Mouse (Mus musculus) T-helper 2 cell (primary cell): ENCODE data around the gene Suclg2.

Experiments
- in situ Hi-C: fragments of 300-600 bp; cut with MboI, MseI; formaldehyde crosslinking; loops from one replicate; pipeline ENCODE4 v1.15.1; 2025; ENCODE audit warnings: high pct_unique_total_duplicates

Suclg2 gene

DNA sequence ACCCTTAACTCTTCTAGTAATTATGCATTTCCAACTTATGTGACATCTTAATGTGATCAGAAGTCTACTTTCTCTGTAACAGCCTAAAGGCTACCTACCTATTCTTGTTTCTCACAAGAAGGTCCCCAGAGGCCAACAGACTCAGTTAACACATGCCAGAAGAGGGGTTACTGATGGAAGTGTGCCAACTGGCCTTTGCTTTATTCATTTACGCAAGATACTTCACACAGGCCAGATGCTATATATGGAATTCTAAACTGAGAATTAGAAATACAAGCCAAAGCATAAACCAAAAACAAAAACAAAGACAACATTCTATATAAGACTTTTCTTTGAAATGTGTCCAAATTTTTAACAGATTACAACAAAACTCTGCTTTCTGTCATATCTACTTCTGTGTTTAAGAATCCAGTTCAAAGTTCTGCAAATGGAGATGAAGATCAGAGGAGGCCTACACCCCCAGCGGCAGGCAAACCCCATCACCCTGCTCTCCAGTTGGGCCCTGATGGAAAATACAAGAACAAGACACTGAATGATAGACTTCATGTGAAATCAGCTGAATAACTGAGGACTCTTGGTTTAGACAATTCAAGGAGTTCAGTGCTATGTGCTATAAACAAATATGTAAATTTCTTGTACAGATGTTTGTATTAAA, 155.1 kb downstream of the Suclg2 start:
- in situ Hi-C loops = no loop called here

DNA sequence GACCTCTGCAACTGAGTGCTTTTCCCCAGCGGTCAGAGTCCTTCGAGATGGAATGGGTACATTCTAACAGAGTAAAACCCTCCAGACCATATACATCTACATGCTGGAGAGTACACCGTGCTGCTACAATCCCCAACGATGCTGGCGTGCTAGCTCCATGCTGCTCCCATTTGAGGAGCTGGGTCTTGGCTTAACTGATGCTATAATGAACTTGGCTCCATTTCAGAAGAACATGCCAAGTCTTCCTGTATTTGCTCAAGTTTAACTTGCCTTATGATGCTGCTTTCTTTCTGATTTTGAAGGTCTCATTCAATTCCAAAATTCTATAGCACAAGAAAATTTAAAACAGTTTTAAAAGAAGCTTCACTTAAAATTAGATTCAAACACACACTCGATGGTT, 162.3 kb downstream of the Suclg2 start:
- in situ Hi-C loops = no loop called here

DNA sequence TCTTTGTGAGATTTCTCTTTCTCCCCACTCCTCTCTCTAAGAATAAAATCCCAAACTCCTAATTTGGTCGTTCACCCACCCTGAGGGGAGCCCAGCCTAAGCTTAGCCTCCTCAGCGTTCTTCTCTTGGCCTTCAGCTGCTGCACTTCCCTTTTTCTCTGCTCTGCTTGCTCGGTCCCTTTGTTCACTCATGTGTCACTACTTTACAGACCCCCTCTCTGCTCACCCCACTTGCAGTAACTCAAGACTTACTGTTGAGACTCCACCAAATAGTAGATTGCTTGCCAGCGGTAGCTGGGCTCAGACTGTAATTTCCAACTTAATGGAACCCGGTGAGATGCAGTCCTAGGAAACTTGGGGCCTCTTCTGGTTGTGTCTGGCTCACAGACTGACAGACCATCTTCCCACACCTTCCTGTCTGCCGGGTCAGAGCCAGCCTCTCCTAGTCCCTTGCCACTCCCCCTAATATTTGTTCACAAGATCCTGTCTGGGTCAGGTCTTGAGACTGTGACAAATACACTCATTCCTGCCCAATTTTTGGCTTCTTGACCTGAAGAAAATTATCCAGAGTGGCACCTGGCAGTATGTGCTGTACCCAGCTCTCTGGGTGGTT, 166.2 kb downstream of the Suclg2 start:
- in situ Hi-C loops = no loop called here

DNA sequence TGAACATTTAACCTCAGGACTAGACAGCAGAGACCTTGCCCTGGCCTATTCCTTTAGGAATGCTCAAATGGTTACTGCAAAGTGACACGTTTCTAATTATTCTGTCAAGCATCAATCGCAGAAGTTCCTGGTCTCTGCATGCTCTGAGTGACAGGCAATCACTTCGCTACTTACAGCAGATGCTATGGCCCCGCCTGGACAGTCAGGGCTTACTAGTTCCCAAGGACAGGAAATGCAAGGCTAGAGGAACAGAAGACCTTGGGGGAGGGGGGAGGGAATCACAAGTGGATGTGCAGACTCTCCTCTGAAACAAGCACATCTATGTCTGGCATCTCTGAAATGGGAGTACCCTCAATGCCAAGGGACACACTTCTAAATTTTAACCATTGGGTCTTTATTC, 167.6 kb downstream of the Suclg2 start:
- in situ Hi-C loops = no loop called here

DNA sequence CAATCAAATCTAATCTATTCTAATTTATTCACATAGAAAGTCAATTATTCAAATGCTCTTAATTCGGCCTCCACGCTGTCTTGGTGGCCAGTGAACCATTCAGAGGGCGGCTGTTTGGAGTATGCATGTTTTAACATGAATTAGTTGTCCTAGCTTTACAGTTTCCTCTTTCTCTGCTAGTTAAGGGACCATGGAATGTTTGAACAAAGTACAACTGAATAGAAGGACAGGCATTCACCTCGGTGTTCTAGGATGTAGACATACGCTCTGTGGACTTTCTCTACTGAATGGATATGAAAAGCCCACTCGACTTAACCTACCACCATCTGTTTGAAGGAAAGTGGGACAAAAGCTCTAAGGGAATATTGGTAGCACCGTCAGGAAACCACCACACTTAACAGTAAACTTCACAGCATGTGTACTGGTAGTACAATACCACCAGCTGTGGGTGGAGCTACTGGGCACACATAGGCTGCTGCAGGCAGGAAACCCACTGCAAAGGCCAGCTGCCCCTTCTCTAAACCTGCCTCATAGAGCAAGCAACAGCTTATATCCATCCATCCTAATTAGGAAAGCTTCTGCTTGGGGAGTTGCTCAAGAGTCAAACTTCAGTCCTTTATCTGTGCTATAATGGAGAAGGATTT, 172.3 kb downstream of the Suclg2 start:
- in situ Hi-C loops = loop anchor here (10.0 kb wide), 1 partner anchor 1472 kb away; no protein-coding TSS in a partner anchor

DNA sequence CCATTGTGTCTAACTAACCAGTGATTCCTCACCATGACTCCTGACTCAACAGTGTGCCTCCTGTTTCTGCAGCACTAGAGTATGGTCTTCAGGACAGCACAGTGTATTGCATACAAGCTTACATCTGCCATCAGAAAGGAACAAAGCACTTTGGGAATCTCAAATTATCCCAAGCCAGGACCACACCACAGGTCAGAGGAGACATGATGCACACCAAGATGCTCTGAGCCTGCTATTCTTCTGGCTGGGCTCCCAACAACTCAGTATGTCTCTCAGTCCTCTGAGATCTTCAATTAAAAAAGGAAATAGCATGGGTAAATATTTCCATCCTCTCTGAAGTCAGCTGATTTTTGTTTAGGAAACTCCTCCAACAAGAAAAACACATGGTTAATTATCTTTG, 172.9 kb downstream of the Suclg2 start:
- in situ Hi-C loops = loop anchor here (10.0 kb wide), 1 partner anchor 1471 kb away; no protein-coding TSS in a partner anchor

DNA sequence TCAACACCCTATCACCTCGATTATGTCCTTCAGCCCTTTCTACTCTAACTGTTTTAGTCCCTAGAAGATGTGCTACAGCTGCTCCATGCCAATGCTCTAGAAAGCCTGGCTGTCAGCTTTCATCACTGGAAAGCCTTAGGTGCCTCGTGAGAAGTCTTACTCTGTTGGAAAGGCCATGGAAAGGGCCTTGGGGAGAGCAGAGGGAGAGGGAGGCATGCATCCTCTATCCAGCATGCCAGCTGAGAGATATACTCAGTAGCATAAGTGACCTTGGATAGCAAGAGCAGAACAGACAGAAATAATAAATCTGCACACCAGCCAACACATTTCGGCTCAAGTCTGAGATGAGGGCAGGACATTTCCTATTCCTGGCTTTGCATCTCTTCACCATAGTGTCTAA, 173.3 kb downstream of the Suclg2 start:
- in situ Hi-C loops = loop anchor here (10.0 kb wide), 1 partner anchor 1470 kb away; no protein-coding TSS in a partner anchor

DNA sequence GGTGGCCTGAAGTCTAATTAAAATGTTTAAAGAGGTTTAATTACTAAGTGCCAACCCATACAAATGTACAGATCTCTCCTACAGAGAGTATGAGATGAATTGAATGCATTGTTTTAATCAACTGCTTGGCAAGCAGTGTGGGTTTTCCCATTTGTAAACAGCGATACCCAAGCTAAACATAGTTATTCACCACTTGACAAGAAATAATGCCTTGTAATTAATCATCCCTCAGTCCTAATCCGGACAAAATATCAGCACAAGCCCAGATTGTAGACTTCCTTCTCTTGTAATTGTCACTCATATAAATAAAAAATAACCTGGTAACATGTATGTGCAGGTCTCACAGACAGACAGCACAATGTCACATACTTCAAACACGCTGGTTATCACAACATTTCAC, 183.4 kb downstream of the Suclg2 start:
- in situ Hi-C loops = no loop called here

DNA sequence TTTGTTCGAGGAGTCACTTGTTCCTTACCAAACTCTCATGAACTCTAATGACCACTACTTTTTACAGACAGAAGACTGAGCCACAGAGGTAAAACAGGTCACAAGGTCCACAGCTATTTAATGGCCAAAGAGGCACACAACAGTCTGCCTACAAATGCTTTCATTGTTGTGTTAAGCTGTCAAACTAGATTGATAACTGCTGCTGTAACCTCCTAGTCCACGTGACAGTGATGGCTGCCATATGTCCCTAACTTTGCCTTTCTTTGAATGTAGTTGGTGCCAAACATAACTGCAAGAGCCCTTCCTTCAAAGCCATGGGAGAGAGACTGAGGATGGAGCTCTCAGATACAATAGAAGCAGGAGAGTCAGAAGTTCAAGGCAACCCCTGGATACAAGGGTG, 198.8 kb downstream of the Suclg2 start:
- in situ Hi-C loops = no loop called here

DNA sequence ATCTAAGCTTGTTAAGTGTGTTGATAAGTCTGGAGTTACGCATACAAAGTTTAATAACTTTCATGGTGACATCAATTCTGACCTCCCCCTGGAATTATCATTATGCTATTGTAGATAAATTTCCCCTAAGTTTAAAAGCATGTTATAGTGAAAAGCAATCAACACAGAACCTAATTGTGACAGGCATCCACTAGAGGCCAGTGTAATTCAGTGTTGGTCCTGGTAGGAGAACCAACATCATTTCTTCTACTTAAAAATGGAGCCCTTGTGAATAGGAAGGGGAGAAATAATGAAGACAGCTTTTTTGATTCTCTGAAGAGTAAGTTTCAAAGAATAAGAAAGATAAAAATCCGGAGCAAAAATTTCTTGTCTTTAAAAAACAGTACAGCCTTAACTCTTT, 200.2 kb downstream of the Suclg2 start:
- in situ Hi-C loops = no loop called here

DNA sequence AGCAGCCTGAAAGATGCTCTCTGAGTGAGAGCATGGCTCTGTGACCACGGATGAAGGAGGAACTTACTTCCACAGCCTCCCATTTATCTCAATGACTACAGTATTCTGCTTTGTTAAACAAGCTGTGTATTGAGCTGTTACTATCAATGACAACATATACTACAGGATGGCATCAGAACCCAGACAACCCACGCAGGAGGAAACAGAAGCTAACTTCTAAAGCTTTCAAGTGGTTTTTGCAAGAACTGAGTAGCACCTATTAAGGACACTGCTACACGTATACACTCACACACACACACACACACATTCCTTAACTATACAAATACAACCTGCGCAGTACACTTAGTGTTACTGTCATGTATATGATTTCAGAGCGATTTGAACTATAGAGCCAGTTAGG, 202.9 kb downstream of the Suclg2 start:
- in situ Hi-C loops = no loop called here

DNA sequence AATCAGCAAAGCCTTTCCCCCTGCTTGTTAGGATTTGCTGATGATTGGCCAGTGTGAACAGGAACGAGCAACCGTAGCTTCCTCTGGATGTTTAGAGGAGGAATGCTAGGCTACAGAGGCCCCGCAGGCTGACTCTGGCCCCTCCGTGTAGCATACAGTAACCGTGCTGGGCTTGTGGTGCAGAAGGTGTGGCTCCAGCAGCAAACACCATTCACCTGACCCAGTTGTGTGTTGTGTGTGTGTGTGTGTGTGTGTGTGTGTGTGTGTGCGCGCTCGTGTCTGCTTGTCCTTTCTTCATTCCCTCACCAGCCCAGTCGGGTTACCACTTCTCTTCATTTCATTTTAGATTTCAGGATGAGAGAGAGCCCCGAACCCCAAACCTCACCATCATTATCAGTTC, 203.9 kb downstream of the Suclg2 start:
- in situ Hi-C loops = no loop called here

DNA sequence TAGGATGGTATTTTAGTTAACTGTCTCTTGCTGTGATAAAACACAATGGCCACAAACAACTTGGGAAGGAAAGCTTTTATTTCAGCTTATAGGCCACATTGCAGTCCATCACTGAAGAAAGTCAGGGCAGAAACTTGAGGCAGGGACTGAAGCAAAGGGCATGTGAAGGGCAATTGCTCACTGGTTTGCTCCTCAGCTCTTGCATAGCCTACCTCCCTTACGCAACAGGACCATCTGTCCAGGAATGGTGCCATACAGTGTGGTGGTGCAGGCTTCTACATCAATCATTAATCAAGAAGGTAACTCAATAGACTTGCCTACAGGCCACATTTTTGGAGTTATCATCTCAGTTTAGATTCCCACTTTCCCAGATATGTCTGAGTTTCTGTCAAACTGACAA, 206.9 kb downstream of the Suclg2 start:
- in situ Hi-C loops = no loop called here

DNA sequence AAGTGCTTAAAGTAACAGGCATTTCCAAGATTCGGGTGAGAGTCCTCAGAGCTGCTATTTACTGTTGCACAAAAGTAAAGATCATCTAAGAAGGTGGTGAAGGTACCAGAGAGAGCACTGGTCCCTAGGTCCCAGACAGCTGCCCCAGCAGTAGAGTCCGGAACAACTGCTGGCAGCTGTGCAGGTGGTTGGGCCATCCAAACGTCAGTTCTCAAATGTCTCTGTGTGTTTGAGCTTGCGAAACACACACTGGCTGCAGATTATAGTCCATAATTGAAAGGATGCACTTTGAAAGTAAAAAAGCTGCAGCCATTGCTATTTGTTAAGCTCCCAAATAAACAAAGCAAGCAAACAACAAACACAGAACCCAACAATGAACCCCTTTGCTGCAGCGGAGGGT, 217.8 kb downstream of the Suclg2 start:
- in situ Hi-C loops = no loop called here

DNA sequence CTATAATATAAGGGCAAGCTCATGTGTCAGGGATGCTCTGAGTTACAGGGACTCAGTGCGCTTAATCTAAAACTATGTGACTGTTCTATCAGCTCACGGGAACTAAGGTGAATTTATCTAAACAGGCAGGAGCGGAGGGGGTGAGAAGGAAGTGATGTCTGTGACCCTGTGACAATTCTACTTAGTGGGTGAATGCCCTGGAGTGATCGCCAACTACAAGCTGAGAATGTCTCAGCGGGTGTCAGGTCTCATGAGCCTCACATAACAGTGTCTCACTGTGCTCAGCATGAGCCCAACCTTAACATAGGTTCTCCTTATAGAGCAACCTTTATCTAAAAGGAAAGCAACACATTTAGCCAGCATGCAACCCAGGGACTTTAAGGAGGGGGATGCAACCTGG, 219.0 kb downstream of the Suclg2 start:
- in situ Hi-C loops = loop anchor here (10.0 kb wide), 1 partner anchor 1765 kb away; no protein-coding TSS in a partner anchor

DNA sequence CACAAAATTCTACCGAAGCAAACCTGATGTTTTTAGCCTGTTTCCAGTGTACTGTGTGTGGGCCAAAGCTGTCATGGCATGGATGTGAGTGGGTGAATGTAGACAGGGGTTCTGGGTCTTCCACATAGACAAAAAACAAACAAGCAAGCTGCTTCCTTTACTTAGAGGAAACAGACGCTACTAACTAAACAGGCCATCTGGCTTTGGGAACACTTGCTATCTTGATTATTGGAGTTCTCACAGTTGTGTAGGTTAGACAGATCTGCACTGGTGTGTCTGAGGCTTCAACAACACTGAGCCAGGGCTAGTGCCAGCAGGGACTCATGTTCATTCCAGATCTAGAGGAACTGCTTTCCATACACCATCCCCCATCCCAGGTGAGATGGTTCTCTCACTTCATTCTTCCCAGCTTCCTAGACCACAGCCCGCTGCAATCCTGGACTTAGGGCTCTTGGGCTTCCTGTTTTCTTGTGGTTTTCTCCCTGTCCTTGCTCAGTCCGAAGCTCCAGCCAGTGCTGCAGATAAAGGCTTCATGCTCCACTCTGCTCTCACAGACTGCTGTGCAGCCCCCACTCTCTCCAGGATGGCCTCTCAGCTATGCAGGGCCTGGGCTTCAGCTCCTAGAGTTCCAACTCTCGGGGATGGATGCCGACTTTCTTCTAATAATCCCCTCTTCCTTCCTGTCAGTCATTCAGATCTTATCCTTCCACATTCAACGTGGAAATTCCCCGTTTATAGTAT, 226.2 kb downstream of the Suclg2 start:
- in situ Hi-C loops = loop anchor here (10.0 kb wide), 1 partner anchor 1772 kb away; no protein-coding TSS in a partner anchor

DNA sequence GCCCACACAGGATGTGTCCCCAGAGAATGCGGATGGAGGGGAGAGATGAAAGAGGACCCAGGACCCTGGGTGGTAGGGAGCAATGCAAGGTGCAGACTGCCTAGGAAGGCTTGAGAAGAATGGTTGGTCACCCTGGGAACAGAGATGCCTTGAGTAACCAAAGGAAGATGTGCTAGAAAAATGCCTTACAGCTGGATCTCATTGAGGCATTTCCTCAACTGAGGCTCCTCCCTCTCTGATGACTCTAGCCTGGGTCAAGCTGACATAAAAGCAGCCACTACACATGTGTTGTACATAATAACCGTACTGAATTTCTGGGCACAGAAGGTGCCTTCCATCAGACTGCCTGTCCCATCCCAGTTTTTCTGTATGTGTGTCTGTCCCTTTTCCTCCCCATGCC, 227.6 kb downstream of the Suclg2 start:
- in situ Hi-C loops = loop anchor here (10.0 kb wide), 1 partner anchor 1774 kb away; no protein-coding TSS in a partner anchor

DNA sequence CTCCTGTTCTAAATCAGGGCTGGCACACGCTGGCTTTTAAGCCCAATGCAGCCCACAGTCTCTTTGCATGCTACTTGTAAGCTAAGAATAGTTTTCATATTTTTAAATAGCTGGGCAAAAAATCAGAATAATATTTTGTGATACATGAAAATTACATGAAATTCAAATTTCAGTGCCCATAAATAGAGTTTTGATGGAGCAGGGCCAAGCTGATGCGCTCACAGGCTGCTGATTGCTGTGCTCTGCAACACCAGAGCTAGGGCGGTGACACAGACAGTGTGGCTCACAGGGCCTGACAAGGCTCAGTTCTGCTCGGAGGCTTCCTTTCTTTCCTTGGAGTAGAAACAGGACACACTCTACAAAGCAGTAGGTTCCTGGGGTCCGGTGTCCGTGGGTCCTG, 232.8 kb downstream of the Suclg2 start:
- in situ Hi-C loops = no loop called here

DNA sequence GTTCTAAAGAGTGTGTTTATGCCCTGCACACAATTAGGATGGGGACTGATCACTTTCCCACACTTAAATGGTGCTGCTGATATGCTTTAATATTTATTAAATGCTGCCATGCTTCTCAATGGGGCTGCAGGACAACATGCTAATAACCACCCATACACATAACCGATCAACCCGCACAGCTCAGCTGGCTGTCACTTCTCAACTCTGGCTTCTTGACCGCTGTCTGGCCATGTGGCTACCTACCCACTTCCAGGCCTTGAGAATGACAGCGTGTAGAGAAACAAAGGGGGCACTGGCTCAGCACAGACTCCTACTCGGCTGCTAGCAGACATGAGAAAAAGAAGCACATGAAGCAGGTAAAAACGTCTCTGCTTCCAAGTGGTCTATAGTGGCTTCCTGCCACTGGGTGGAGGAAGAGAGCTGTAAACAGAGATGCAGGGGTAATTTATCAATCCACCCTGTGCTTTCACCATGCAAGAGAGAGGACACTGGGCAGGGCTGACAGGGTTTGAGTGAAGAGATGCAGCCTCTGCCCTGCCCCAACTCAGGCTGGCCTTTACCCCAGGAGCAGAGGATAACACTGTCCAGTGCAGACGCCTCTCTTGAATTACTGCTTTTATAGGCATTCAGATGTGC, 234.3 kb downstream of the Suclg2 start:
- in situ Hi-C loops = no loop called here

DNA sequence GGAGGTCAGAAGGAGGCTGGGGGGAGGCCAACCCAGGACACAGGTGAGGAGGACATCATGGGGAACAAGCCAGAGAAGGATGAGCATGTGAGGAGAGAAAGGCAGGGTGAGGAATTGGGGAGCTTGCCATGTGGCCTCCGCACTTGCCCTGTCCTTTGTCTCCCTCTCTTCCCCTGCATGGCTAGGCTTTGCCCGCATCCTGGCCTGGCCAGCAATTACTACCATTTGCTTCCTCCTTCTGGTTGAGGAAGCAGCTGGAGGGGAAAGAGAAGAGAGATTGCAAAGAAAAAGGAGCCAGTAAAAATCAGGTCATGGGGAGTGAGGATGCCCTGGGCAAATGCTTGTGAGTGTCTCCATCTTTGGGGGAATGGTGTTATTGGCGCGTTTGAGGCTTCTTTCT, 234.9 kb downstream of the Suclg2 start:
- in situ Hi-C loops = no loop called here

DNA sequence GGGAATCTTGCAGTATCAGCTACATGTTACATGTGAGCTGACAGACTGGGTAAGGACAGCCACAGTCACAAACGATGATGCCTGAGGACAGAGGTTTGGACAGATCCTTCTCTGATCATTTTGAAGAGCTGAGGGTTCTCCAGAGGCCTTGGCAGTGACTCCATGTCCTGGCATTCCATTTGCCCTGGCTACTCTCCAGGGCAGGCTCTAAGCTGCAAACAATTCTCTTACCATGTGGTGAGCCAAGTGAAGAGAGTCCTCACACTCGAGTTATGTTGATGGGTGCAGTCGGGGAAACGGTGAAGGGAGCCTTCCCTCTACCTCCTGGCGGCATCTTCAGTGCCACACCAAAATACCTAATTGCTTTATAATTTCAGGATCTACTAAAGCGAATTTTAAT, 235.5 kb downstream of the Suclg2 start:
- in situ Hi-C loops = no loop called here

DNA sequence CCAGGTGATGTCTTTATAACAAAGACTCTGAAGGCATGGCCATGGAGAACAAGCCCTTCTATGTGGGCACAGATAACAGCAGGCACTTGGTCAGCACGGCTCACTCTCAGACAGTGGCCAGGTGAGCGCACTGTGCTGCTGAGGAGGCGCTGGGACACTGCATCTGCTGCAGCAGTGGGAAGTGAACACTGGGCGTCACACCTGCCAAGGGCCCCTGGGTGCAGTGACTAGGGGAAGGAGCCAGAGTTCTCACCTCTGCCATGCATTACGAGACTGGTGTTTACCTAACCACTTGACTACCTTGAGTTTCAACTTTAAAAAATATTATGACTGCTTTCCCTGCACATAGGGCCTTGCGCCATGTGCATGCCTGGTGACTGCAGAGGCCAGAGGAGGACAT, 238.8 kb downstream of the Suclg2 start:
- in situ Hi-C loops = no loop called here
